Mouse (Mus musculus): ENCODE results near the gene Fras1.

The Fras1 gene

DNA sequence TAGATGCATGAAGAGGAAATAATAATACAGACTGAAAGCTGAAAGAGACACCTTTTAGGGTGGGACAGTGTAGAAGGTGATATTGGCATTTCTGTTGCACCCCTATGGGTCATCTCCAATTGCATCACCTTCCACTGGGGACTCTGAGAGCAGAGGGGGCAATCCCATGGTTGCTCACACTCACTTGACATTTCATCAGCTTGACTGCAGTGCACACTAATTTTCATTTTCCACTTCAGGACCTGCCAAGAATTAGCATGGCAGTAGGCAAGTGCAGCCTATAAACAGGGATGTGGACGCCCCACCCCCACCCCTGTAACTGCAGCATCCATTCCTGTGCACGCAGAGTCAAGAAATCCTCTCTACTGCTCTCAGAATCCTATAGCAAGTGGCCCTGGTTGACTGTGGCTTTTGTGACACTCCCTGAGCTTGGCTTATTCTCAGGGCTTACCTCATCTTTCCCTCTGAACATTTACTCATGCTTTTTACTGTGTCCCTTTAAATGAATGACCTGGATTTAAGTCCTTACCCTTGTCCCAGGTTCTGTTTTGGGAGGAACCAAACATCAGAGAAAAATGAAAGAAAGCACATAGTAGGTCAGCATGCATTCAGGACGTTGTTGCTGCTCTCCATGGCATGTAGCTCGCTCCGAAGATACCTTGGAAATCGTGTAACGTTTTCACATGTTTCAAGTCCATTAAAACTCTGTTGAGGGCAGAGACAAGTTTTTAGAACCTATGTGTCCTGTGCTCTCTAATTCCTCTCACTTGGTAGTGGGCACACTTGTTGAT is 120.9 kb downstream of the Fras1 start:
- no peak for DNase-seq

DNA sequence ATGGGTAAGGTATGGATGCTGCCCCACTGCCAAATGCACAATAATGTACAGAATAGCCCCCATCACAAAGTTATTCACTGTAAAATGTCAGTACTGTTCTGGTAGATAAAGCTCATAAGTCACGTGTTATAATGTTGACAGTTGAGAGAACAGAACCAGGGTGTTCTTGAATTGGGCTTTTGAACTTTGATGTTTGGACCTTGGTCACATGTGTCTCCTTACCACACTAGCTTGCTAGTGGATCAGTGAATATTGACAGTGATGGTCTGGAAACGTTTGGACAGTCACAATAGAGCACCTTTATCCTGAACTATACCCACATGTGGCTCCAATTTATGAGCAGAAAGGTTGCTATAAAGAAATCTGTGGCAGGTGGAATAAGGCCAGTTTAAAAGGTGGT is 124.3 kb downstream of the Fras1 start:
- no peak for DNase-seq

DNA sequence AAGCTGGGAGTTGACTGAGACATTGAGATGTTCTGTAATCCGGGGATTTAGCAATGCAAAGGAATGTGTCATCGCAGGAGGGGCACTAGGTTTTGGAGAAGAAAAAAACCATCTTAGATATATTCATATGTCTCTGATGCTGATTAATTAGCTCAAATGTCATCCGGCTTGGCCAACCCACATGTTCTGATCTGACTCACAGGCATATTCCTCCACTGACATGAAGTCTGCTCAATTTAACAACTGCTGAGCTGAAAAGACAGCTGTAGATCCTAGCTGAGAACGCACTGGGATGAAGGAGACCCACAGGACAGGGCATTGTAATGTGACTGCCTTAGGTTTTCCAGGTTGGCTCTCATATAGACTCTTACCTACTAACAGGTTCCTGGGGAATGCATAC is 128.0 kb downstream of the Fras1 start:
- DNase-seq: no peak

DNA sequence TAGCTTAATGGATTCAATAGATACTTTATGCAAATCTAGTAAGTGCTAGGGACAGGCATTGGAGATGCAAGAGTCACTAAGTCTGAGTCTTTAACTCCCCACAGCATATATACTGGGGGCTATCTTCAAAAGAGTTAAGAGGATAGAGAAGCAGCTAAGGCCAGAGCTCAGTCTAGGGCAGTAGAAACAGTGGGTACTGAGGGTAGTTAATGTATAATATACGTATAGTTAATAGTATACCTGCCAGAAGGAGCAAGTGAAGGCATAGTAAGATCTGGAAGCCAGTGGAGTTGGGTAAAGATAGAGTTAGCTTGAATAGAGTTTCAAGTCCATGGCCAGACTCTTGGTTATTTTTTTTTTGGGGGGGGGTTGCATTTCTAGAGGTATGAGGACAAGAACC is 128.6 kb downstream of the Fras1 start:
- no peak for DNase-seq

DNA sequence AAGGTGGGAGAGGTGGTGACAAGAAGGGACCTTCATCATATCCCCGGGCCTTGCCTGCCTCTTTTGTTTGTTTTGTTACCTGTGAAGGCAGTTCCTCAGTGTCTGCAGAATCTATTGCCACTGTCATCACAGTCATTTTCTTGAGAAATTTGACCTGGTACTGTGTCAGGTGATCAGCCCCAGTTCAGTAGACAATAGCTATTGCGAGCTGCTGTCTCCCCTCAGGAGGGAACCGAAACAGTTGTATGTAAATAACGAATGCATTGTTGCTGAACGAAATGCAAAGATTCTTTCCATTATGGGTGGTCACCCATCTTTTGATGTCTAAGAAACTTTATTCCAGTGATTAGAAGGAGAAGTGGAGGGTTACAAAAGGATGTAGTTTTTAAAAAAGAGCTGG is 137.2 kb downstream of the Fras1 start:
- DNase-seq: no peak

DNA sequence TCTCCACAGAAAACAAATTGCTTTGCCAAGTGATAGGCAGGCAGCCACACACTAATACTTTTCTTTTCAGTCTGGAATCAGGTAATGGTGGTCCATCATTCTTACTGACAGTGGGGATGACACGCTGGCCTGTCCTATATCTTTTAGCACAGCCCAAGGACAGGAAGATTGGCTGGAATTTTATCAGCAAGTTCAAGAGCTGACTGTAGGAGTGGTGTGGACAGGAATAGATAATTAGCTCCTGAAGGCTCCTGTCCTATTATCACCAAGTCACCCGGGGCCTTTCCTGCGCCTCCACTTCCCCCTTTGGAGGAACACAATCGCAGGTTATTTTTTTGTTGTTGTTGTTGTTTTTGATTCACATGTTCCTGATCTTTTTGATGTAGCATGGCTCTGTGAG is 139.6 kb downstream of the Fras1 start:
- no peak for DNase-seq

DNA sequence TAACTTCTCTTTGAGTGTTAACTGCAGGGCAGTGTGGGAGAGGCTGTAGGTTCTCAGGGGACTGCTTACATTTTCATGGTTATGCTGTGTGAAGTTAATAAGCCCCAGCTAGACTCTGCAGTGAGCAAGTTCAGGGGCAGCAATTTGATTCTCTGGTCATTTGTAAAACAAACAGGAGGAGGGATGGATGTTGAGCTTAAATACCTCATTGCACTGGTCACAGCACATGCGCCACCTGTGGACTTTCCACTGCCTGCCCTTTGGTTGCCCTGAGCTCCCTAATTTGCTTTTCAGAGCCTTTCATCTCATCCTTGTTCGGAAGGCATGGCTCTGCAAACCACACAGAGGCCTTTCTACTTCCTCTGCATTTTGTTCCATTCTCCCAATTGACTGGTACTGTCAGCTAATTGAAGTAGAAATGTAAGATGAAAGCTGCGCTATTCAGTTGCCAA is 142.1 kb downstream of the Fras1 start:
- DNase-seq: no peak

DNA sequence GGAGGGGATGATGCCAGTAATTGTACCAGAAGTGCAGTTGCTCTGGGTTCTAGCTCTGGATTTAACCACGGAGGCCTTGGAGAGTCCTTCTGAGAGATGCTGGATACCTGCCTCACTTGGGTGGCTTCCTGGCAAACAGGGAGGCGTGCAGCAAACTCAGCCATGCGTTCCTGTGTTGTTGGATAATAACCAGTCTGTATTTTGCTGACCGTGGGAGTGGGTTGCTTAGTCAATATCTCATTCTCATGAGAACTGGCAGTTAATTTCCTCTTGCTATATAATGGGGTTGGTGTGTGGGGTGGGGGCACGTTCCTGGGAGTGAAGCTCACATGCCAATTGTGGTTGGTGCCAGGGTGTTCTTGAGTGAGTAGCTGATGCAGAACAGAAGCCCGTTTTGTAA is 142.6 kb downstream of the Fras1 start:
- DNase-seq: no peak

DNA sequence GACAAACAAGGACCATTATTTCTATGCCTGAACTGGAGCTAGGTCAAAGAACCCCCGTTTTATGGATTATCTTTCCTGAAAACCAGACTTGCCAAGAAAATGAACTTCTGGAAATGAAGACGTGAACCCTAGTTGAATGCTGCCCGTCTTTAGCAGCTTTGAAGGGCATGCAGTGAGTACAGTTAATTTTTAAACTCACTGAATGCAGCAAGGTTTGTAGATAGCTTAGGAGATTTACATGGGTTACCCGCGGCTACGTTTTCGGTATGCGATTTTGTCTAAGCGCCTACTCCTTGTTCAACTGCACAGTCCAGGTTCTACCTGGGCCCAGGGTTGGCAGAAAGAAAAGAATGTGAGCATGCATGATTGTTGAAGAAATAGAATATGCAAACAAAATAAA is 147.8 kb downstream of the Fras1 start:
- DNase-seq: no peak

DNA sequence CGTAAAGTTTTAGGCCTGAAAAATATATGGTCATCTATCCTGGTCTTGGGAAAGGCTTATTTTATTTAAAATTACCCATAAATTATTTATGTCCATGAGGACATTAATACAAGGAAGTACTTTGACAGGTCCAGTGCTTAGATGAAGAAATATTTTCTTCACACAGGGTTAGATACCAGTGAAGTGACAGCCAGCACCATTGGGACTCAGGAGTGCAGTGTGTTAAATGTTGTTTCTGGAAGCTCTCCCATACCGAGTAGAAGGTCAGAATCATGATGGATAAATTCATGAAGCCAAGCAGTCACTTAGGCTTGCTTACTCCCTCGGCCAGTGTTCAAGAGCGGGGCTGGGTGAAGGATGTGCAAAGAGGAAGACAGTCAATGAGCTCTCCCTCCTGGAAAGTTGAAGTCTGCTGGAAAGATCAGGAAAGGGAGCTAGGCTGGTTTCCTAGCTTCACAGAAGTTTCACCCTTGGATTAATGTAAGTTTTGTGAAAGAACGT is 149.2 kb downstream of the Fras1 start:
- no peak for DNase-seq

DNA sequence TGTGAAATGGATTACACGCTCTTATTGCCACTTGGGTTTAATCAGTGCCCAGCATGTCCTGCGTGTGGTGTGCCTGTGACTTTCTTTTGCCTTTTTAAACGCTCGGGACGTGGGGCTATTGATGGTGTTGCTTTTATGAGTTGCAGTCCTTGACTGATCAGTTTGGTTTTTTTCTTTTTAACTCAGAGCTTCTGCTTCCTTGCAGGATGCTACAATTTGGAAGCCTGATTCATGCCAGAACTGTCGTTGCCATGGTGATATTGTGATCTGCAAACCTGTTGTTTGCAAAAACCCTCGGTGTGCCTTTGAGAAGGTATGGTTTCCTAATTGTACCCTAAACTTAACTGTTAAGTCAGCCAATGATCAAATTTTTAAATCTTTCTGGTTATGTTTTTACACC is 154.5 kb downstream of the Fras1 start:
- no peak for DNase-seq

DNA sequence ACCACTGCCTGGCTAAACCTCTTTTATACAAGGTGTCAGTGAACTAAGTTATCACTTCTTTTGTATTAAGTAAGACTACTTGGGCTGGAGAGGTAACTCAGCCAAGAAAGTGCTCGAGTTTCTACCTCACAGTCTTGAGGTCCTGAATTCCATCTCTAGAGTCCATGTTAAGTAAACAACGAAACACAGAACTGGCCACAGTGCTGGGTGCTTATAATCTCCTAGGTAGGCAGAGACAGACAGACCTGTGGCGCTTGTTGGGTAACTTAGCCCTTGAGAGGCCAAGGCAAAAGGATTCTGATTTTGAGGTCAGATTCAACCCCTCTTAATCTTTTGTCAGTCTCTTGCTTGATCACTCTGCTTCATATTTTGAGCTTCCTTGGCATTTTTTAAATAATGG is 156.8 kb downstream of the Fras1 start:
- no peak for DNase-seq

DNA sequence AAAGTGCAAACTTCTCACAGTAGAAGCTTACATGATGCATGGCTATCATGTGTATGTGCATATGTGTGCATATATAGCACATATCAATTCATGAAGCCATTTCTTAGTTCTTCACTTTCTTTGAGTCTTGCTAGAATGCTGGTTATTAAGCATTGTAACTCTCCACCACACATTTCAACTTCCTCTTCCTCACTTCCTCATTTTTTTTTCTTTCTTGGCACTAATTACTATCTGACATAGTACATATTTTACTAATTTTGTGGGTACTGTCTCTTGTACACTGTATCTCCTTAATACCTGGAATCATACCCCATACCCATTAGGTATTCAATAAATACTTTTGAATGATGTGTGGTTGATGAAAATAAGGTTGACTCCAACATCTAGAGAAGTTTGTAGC is 158.2 kb downstream of the Fras1 start:
- DNase-seq: no peak

DNA sequence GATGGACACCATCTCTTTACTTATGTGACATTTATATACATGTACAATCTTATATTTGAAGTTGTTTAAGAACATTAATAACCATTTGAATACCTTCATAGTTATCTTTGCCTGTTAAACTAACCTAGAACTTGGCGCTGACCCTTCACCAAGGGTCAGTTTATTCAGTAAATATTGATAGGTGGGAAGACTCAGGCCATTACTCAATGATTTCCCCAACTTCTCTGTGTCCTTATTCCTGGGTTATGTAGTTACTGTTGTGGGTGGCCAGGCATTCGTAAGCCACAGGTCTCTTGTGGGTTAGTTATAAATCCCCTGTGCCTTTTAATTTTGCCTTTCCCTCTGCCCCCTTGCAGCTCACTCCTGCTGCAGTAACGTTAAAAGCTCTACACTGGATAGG is 162.8 kb downstream of the Fras1 start:
- DNase-seq: no peak

DNA sequence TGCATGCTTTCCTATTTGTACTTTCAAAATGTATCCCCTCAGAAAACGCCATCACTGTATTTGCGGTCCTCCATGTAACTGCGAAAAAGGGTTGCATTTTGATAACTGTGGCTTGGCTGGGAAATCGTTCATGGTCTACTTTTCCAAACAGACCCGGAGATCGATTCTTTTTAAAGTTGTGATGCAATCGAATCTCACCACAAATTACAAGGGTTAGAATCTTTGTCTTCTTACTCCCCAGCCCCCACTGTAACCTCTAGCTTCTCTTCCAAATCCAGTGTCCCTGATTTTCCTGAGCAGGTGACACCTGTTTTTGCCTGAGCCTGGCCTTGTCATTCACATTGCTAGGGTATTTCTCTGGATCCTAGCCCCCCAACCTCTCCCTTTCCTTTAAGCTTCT is 163.2 kb downstream of the Fras1 start:
- no peak for DNase-seq

DNA sequence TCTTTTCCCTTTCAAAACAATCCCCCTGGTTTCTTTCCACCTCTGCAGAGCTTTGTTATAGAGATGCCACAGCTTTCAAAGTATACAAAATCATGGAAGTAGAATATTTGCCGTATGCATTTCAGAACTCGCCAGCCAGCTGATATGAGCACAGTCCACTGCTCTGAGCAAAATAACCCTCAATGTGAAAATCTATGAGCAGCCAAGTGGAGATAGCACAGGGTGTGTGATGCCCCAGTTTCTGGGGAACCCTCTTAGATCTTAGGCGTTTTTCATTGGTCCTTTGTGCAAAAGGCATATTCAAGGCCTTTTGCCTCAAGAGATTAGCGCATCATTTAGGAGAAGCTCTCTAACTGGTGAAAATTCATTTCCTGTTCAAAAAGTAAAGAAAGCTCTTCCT is 170.4 kb downstream of the Fras1 start:
- DNase-seq: no peak

DNA sequence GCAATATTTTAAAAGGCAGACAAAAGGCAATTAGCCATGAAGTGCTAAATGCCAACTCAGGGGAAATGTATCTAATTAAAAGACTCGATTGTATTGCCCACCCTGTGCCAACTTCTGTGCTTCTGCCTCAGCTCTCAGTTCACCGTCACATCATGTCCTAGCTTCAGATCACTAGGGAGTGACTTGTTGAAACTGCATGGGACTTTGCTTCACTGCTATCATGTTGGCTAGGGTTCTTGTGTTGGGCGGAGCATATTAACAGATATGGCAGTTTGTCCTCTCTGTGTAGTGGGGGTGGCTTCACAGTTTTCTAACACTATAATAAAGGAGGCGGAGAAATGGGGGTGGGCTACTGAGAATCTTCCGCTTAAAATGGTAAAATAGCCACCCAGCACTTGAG is 172.2 kb downstream of the Fras1 start:
- no peak for DNase-seq

DNA sequence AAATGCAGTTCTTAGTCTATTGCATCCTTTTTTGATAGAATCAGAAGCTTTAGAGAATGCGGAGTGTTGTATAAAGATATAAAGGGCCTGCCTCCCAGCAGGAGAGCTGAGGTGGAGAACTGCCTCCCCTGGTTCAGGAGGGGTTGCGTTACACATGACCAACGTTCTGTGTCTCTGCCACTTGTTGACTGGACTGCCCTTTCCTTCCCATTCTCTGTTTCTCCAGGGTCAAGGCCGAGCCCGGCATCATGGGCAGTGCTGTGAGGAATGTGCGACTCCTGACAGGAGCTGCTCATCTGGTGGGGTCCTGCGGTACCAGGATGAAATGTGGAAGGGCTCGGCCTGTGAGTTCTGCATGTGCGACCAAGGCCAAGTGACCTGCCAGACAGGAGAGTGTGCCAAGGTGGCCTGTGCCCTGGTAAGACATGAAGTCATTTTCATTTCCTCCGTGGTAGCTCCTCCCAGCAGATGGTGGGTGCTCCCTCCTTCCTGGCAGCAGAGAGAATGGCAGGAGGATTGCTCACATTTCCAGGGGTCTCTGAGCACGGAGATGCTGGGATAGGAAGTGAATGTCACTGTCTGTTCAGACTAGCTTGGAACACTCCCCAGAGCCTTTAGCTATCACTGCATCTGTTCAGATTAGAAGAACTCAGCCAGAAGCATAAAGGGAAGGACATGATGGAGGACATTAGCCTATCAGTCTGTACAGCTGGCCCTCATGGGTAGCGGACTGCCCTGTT is 181.4 kb downstream of the Fras1 start:
- no peak for DNase-seq

DNA sequence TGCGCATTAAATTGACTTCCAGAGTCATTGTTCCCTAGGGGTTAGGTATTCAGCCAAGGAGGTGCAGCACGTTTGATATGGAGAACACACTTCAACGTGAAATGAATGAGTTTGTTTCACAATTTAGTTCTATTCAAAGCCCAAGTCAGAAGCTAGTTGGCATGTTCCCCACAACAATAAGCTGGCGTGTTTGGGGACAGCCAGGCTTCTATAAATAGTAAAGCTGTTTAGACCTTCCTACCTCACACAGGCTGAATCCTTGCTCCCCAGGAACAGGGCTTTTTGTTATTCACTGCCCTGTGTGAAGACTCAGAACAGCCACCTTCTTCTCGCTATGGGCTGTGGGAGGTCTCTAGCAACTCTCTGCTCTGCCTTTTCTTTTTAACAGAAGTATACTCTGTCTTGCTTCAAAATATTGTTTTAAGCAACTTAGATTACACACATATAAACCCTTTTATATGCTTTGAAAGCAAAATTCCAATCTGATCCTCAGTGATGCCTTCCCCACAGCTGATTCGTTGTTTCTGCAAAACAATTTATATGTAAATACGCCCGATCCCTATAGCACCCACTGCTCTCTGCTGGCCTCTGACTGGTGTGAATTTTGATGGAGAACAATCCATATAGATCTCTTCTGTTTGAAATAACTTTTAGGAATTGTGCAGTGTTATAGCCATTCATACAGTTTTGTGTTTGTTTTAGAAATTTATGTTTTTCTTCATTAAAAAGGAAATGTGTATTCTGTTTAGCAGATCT is 184.5 kb downstream of the Fras1 start:
- no peak for DNase-seq

DNA sequence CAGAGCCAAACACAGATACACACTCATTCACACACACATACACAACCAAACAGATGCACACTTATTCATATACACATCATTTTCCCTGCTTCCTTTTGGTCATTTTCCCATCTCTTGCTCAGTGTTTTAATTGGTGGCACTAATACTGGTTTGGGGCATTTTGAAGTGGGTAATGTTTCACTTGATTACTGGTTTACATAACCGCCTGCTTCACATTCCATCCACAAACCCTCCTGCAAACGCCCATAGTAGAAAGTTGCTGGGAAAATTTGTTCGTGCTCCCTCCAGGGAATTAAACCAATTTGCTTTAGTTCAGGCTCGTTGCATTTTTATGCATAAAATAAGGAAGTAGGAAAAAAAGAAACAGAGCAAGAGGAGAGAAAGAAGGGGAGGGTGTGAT is 200.8 kb downstream of the Fras1 start:
- no peak for DNase-seq

DNA sequence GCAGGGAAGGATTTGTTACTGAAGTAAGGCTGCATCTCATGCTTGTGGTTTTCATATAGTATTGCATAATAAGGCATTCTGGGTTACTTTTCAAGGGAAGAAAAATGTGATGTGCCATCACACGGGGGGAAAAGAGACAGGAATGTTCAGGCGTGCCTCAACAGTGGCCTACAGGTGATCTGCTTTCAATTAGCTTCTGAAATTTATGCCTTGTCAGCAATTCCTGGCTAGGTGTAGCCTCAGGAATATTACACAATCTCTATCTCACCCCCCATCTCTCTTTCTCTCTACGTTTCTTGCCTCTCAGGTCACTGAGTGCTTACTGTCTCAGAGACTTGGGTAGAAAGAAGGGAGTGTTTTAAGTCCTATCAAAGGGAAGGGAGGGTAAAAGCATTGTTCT is 204.9 kb downstream of the Fras1 start:
- no peak for DNase-seq

DNA sequence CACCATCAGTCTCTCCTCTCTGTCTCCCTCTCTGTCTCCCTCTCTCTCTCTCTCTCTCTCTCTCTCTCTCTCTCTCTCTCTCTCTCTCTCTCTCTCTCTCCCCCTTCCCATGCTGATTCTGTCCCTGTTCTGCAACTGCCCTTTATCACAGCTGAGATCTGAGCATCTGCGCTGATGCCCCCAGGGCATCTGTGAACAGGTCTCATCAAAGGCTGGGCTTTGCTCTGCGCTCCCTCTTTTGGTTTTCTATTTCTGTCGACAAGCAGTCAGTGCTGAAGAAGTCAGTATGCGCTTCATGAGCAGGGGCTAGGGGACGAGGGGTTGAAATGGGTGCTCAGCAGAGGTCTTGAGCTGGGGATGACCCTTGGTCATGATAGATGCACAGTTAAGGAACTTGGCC is 206.2 kb downstream of the Fras1 start:
- no peak for DNase-seq

DNA sequence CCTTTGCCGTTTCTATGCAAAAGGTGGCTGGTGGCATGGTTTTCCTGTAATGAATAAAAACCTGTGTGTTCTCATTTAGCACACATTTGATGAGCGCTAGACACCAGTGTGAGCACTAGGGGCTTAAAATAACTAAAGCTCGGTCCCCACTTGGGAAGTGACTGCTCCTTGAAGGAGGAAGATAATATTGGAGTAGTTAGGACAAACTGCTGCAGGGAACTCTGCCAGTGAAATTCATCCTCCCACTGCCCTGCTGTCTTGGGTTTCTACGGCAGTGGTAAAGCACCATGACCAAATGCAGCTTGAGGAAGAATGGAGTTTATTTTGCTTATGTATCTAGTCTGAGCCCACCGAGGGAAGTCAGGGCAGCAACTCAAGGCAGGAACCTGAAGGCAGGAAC is 211.0 kb downstream of the Fras1 start:
- no peak for DNase-seq

DNA sequence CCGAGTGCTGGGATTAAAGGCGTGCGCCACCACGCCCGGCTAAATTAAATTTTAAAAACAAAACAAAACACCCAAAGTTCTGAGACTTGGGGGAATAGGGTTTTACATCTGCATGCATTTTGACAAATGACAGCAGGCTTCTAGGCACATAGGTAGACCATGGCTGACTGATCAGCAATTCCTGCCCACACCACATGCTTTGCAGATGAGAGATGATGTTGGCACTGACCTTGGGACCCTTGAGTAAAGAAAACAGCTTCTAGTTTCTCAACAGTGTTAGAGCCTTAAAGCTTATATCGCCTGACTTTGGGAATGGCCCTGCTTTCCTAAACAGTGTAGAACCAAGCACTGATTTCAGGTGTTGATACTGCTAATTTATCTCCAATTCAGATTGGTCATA is 216.9 kb downstream of the Fras1 start:
- DNase-seq: no peak

All from cerebellum, adult 8-10 months (tissue).